Mouse (Mus musculus): Measurements from ENCODE around the gene Rbp1. TPM values are rescaled to one million over a fixed set of nuclear protein-coding genes. Genes with fewer than 3 reads are reported as not detected.

Rbp1 gene
- polyA plus RNA-seq, 1 experiment = 3.4 TPM

- no peak for TF ChIP-seq CTCF (IDR thresholded peaks at IDR 0.05; ENCODE audit: borderline replicate concordance, control insufficient read depth, extremely low read depth, insufficient read depth, low read length, poor library complexity)
- Histone ChIP-seq H3K4me1 (replicated peaks; ENCODE audit: control insufficient read depth, insufficient read depth, low read length) (no peaks in the 10 kb centered on the region), H3K4me3 (ENCODE audit: control insufficient read depth, insufficient read depth, low read length) (no peak overlapping the region), H3K36me3 (ENCODE audit: control insufficient read depth, insufficient read depth, low read length) (no peaks in the 10 kb centered on the region), H3K27ac (ENCODE audit: control insufficient read depth, insufficient read depth, low read length) (no peak overlapping the region), H3K27me3 (ENCODE audit: control insufficient read depth, insufficient read depth, low read length) (no peaks in the 10 kb centered on the region)
- no peak for DNase-seq
- 34% methylated on average over 5 of the region's 5 CpGs for WGBS
These were observed 19.9 kb downstream of the Rbp1 start for GRCm38 (mm10) chr9:98442638-98443037.

- WGBS = 85% methylated on average over 9 of the region's 9 CpGs
These were observed 22.8 kb downstream of the Rbp1 start for GRCm38 (mm10) chr9:98445359-98446149.

GRCm38 (mm10) chr9:98450976-98451375 is 28.2 kb downstream of the Rbp1 start:
- Histone ChIP-seq H3K4me3 (ENCODE audit: control insufficient read depth, insufficient read depth, low read length) (no peak overlapping the region), H3K4me1 (replicated peaks; ENCODE audit: control insufficient read depth, insufficient read depth, low read length) (no peaks in the 10 kb centered on the region), H3K27ac (ENCODE audit: control insufficient read depth, insufficient read depth, low read length) (no peak overlapping the region), H3K27me3 (ENCODE audit: control insufficient read depth, insufficient read depth, low read length) (no peaks in the 10 kb centered on the region), H3K36me3 (ENCODE audit: control insufficient read depth, insufficient read depth, low read length) (no peaks in the 10 kb centered on the region)
- TF ChIP-seq POLR2A (IDR thresholded peaks at IDR 0.05; ENCODE audit: control insufficient read depth, extremely low read depth, insufficient read depth, low read length, poor library complexity) = no peak
- TF ChIP-seq CTCF (IDR thresholded peaks at IDR 0.05; ENCODE audit: borderline replicate concordance, control insufficient read depth, extremely low read depth, insufficient read depth, low read length, poor library complexity) = no peak
- DNase-seq = no peak
- WGBS = 97% methylated on average over 1 of the region's 1 CpGs

More at GRCm38 (mm10) chr9:98445359-98446149, 22.8 kb downstream of the Rbp1 start:
- Histone ChIP-seq H3K36me3 (ENCODE audit: control insufficient read depth, insufficient read depth, low read length) (no peaks in the 10 kb centered on the region), H3K4me3 (ENCODE audit: control insufficient read depth, insufficient read depth, low read length) (no peak overlapping the region), H3K4me1 (replicated peaks; ENCODE audit: control insufficient read depth, insufficient read depth, low read length) (no peaks in the 10 kb centered on the region), H3K27ac (ENCODE audit: control insufficient read depth, insufficient read depth, low read length) (no peak overlapping the region), H3K27me3 (ENCODE audit: control insufficient read depth, insufficient read depth, low read length) (no peaks in the 10 kb centered on the region)
- no peak for TF ChIP-seq CTCF (IDR thresholded peaks at IDR 0.05; ENCODE audit: borderline replicate concordance, control insufficient read depth, extremely low read depth, insufficient read depth, low read length, poor library complexity)
- no peak for TF ChIP-seq POLR2A (IDR thresholded peaks at IDR 0.05; ENCODE audit: control insufficient read depth, extremely low read depth, insufficient read depth, low read length, poor library complexity)
- DNase-seq = no peak

GRCm38 (mm10) chr9:98466709-98467108 is 43.9 kb downstream of the Rbp1 start:
- WGBS = 66% methylated on average over 2 of the region's 2 CpGs
- H3K4me3 ChIP-seq (ENCODE audit: control insufficient read depth, insufficient read depth, low read length) = no peak overlapping the region
- no peaks in the 10 kb centered on the region for H3K36me3 ChIP-seq (ENCODE audit: control insufficient read depth, insufficient read depth, low read length)
- H3K27ac ChIP-seq (ENCODE audit: control insufficient read depth, insufficient read depth, low read length) = no peak overlapping the region
- TF ChIP-seq POLR2A (IDR thresholded peaks at IDR 0.05; ENCODE audit: control insufficient read depth, extremely low read depth, insufficient read depth, low read length, poor library complexity) (no peak), CTCF (IDR thresholded peaks at IDR 0.05; ENCODE audit: borderline replicate concordance, control insufficient read depth, extremely low read depth, insufficient read depth, low read length, poor library complexity) (no peak)
- H3K4me1 ChIP-seq (replicated peaks; ENCODE audit: control insufficient read depth, insufficient read depth, low read length) = no peaks in the 10 kb centered on the region
- no peak for DNase-seq
- H3K27me3 ChIP-seq (ENCODE audit: control insufficient read depth, insufficient read depth, low read length) = no peaks in the 10 kb centered on the region

GRCm38 (mm10) chr9:98480172-98480749 is 57.5 kb downstream of the Rbp1 start:
- no peak for TF ChIP-seq POLR2A (IDR thresholded peaks at IDR 0.05; ENCODE audit: control insufficient read depth, extremely low read depth, insufficient read depth, low read length, poor library complexity)
- DNase-seq = no peak
- Histone ChIP-seq H3K36me3 (ENCODE audit: control insufficient read depth, insufficient read depth, low read length) (no peaks in the 10 kb centered on the region), H3K4me3 (ENCODE audit: control insufficient read depth, insufficient read depth, low read length) (no peak overlapping the region), H3K4me1 (replicated peaks; ENCODE audit: control insufficient read depth, insufficient read depth, low read length) (no peaks in the 10 kb centered on the region), H3K27ac (ENCODE audit: control insufficient read depth, insufficient read depth, low read length) (no peak overlapping the region), H3K27me3 (ENCODE audit: control insufficient read depth, insufficient read depth, low read length) (no peaks in the 10 kb centered on the region)
- 87% methylated on average over 2 of the region's 2 CpGs for WGBS

- no peak overlapping the region for H3K4me3 ChIP-seq (ENCODE audit: control insufficient read depth, insufficient read depth, low read length)
- no peak for TF ChIP-seq CTCF (IDR thresholded peaks at IDR 0.05; ENCODE audit: borderline replicate concordance, control insufficient read depth, extremely low read depth, insufficient read depth, low read length, poor library complexity)
- H3K4me1 ChIP-seq (replicated peaks; ENCODE audit: control insufficient read depth, insufficient read depth, low read length) = no peaks in the 10 kb centered on the region
- H3K36me3 ChIP-seq (ENCODE audit: control insufficient read depth, insufficient read depth, low read length) = no peaks in the 10 kb centered on the region
- no peak overlapping the region for H3K27ac ChIP-seq (ENCODE audit: control insufficient read depth, insufficient read depth, low read length)
- DNase-seq = no peak
- WGBS = 88% methylated on average over 4 of the region's 4 CpGs
- H3K27me3 ChIP-seq (ENCODE audit: control insufficient read depth, insufficient read depth, low read length) = no peaks in the 10 kb centered on the region
These were observed 59.5 kb downstream of the Rbp1 start for GRCm38 (mm10) chr9:98482256-98482655.

GRCm38 (mm10) chr9:98485020-98485419 is 62.3 kb downstream of the Rbp1 start:
- no peak overlapping the region for H3K27ac ChIP-seq (ENCODE audit: control insufficient read depth, insufficient read depth, low read length)
- H3K4me1 ChIP-seq (replicated peaks; ENCODE audit: control insufficient read depth, insufficient read depth, low read length) = no peaks in the 10 kb centered on the region
- no peaks in the 10 kb centered on the region for H3K27me3 ChIP-seq (ENCODE audit: control insufficient read depth, insufficient read depth, low read length)
- 96% methylated on average over 7 of the region's 7 CpGs for WGBS
- TF ChIP-seq CTCF (IDR thresholded peaks at IDR 0.05; ENCODE audit: borderline replicate concordance, control insufficient read depth, extremely low read depth, insufficient read depth, low read length, poor library complexity) (no peak), POLR2A (IDR thresholded peaks at IDR 0.05; ENCODE audit: control insufficient read depth, extremely low read depth, insufficient read depth, low read length, poor library complexity) (no peak)
- H3K36me3 ChIP-seq (ENCODE audit: control insufficient read depth, insufficient read depth, low read length) = no peaks in the 10 kb centered on the region
- no peak overlapping the region for H3K4me3 ChIP-seq (ENCODE audit: control insufficient read depth, insufficient read depth, low read length)
- DNase-seq = no peak

All from thymus, adult 2 months (tissue).